Mouse (Mus musculus) stomach, embryonic 15.5 days (tissue): ENCODE data around the gene Extl1. TPM values are rescaled to one million over a fixed set of nuclear protein-coding genes. Genes with fewer than 3 reads are reported as not detected.
"Not testable (repeated sequence)": the region's sequence is repeated elsewhere in the genome, so short reads cannot be mapped to it uniquely, and the experiment has no call there.

ENCODE experiments used
- ATAC-seq: fragments of 200-750 bp; cut with Nextera tagmentation; 2 replicates; pipeline ENCODE4 v1.8.0; 2017; ENCODE audit warnings: low read depth, moderate number of reproducible peaks, moderate TSS enrichment; ENCODE audit not compliant: insufficient read depth, low FRiP score
- H3K27ac ChIP-seq: fragments of 300-500 bp; sonication (generic); 2 replicates; pipeline ENCODE4 v1.5.1; 2015; ENCODE audit warnings: mild to moderate bottlenecking, inconsistent platforms
- H3K27me3 ChIP-seq: fragments of 300-500 bp; sonication (generic); replicated peaks from 2 replicates; pipeline ENCODE4 v1.6.1; 2015; ENCODE audit warnings: inconsistent platforms
- H3K36me3 ChIP-seq: fragments of 300-500 bp; sonication (generic); 2 replicates; pipeline ENCODE4 v1.6.1; 2015; ENCODE audit warnings: inconsistent platforms
- H3K4me1 ChIP-seq: fragments of 300-500 bp; sonication (generic); 2 replicates; pipeline ENCODE4 v1.6.1; 2015; ENCODE audit warnings: inconsistent platforms
- H3K4me2 ChIP-seq: fragments of 300-500 bp; sonication (generic); 2 replicates; pipeline ENCODE4 v1.6.1; 2015; ENCODE audit warnings: mild to moderate bottlenecking, inconsistent platforms
- H3K4me3 ChIP-seq: fragments of 300-500 bp; sonication (generic); replicated peaks from 2 replicates; pipeline ENCODE4 v1.5.1; 2015; ENCODE audit warnings: inconsistent platforms
- H3K9ac ChIP-seq: fragments of 300-500 bp; sonication (generic); 2 replicates; pipeline ENCODE4 v1.6.1; 2015; ENCODE audit warnings: inconsistent platforms
- H3K9me3 ChIP-seq: fragments of 300-500 bp; sonication (generic); 2 replicates; pipeline ENCODE4 v1.6.1; 2016; ENCODE audit warnings: inconsistent platforms
- WGBS: fragments of 180-500 bp; shearing (Covaris S2); methylation state at CpG from one replicate; pipeline ENCODE4 v1.1.7; 2015; 5-methylcytosine and 5-hydroxymethylcytosine counted together
- polyA plus RNA-seq: library from polyadenylated mRNA; unstranded; fragments of >200 nt; fragmentation: Nextera tagmentation; extraction: Ambion mirVana; gene quantifications from 2 replicates; pipeline ENCODE4 v1.2.1, GENCODE M21; 2015

Extl1 gene
- polyA plus RNA-seq, 1 experiment from 2014 or later = 1.1 TPM

GRCm38 (mm10) chr4:134348078-134348477, 35.6 kb downstream of the Extl1 start:
- H3K4me2 ChIP-seq = no peak overlapping the region
- no peak overlapping the region for H3K4me3 ChIP-seq
- H3K9me3 ChIP-seq = no peaks in the 10 kb centered on the region
- H3K27me3 ChIP-seq = peaks cover 14% of the 10 kb centered on the region
- no peaks in the 10 kb centered on the region for H3K36me3 ChIP-seq
- 72% methylated on average over 11 of the region's 11 CpGs for WGBS
- H3K4me1 ChIP-seq = peaks cover 14% of the 10 kb centered on the region
- no peak overlapping the region for H3K9ac ChIP-seq
- ATAC-seq = no peak
- no peak overlapping the region for H3K27ac ChIP-seq

- peaks cover 28% of the 10 kb centered on the region for H3K27me3 ChIP-seq
Measured at GRCm38 (mm10) chr4:134345802-134346201, 37.8 kb downstream of the Extl1 start.

GRCm38 (mm10) chr4:134344620-134345019, 39.0 kb downstream of the Extl1 start:
- Histone ChIP-seq H3K4me2 (no peak overlapping the region), H3K4me3 (no peak overlapping the region), H3K9ac (no peak overlapping the region), H3K9me3 (no peaks in the 10 kb centered on the region), H3K4me1 (peaks cover 13% of the 10 kb centered on the region), H3K36me3 (no peaks in the 10 kb centered on the region), H3K27me3 (peaks cover 30% of the 10 kb centered on the region), H3K27ac (no peak overlapping the region)
- 45% methylated on average over 3 of the region's 3 CpGs for WGBS
- ATAC-seq = no peak

More at GRCm38 (mm10) chr4:134345802-134346201, 37.8 kb downstream of the Extl1 start:
- Histone ChIP-seq H3K9ac (no peak overlapping the region), H3K9me3 (no peaks in the 10 kb centered on the region), H3K36me3 (no peaks in the 10 kb centered on the region), H3K4me3 (no peak overlapping the region), H3K4me1 (peaks cover 13% of the 10 kb centered on the region), H3K27ac (no peak overlapping the region), H3K4me2 (no peak overlapping the region)
- no peak for ATAC-seq
- 91% methylated on average over 15 of the region's 15 CpGs for WGBS

GRCm38 (mm10) chr4:134343071-134344031, 40.3 kb downstream of the Extl1 start, which contains the start of gene Slc30a2:
TSS of gene Slc30a2 (plus strand) at chr4:134343181.
- Histone ChIP-seq H3K4me3 (peak within 1 kb of the TSS; percentile 30), H3K4me1 (peaks cover 13% of the 10 kb centered on the region), H3K9ac (no peak within 1 kb of the TSS), H3K27me3 (peaks cover 30% of the 10 kb centered on the region), H3K27ac (no peak within 1 kb of the TSS), H3K9me3 (no peaks in the 10 kb centered on the region), H3K4me2 (peak within 1 kb of the TSS; percentile 57), H3K36me3 (no peaks in the 10 kb centered on the region)
- peak; percentile 66 for ATAC-seq
- 3% methylated on average over 61 of the region's 61 CpGs for WGBS

GRCm38 (mm10) chr4:134342213-134342779, 41.4 kb downstream of the Extl1 start:
- Histone ChIP-seq H3K27ac (no peak overlapping the region), H3K4me2 (no peak overlapping the region), H3K27me3 (peaks cover 30% of the 10 kb centered on the region), H3K4me1 (peaks cover 13% of the 10 kb centered on the region), H3K36me3 (no peaks in the 10 kb centered on the region), H3K4me3 (no peak overlapping the region; the same call in 1 of the 2 replicates), H3K9ac (no peak overlapping the region), H3K9me3 (no peaks in the 10 kb centered on the region)
- ATAC-seq = no peak
- WGBS = 36% methylated on average over 11 of the region's 11 CpGs

- Histone ChIP-seq H3K27me3 (peaks cover 30% of the 10 kb centered on the region), H3K4me1 (peaks cover 13% of the 10 kb centered on the region)
- WGBS = 70% methylated on average over 6 of the region's 6 CpGs
- ATAC-seq, H3K9me3 ChIP-seq, H3K27ac ChIP-seq, H3K4me2 ChIP-seq, H3K9ac ChIP-seq, H3K4me3 ChIP-seq, H3K36me3 ChIP-seq: not testable (repeated sequence)
Measured at GRCm38 (mm10) chr4:134341231-134341630, 42.4 kb downstream of the Extl1 start.

- H3K27me3 ChIP-seq = no peaks in the 10 kb centered on the region
- no peaks in the 10 kb centered on the region for H3K36me3 ChIP-seq
- WGBS = 68% methylated on average over 5 of the region's 5 CpGs
- no peaks in the 10 kb centered on the region for H3K4me1 ChIP-seq
- ATAC-seq = no peak
- H3K27ac ChIP-seq = no peak overlapping the region
- no peak overlapping the region for H3K4me2 ChIP-seq
- no peak overlapping the region for H3K9ac ChIP-seq
- H3K4me3 ChIP-seq = no peak overlapping the region
- no peaks in the 10 kb centered on the region for H3K9me3 ChIP-seq
Measured at GRCm38 (mm10) chr4:134330281-134330680, 53.4 kb downstream of the Extl1 start.

GRCm38 (mm10) chr4:134328832-134329231, 54.8 kb downstream of the Extl1 start:
- no peaks in the 10 kb centered on the region for H3K36me3 ChIP-seq
- no peak overlapping the region for H3K4me2 ChIP-seq
- ATAC-seq = no peak
- H3K9ac ChIP-seq = no peak overlapping the region
- no peaks in the 10 kb centered on the region for H3K9me3 ChIP-seq
- no peaks in the 10 kb centered on the region for H3K4me1 ChIP-seq
- H3K27me3 ChIP-seq = no peaks in the 10 kb centered on the region
- 82% methylated on average over 8 of the region's 8 CpGs for WGBS
- H3K4me3 ChIP-seq = no peak overlapping the region
- H3K27ac ChIP-seq = no peak overlapping the region

- Histone ChIP-seq H3K9me3 (no peaks in the 10 kb centered on the region), H3K27ac (no peak overlapping the region), H3K4me3 (no peak overlapping the region), H3K36me3 (no peaks in the 10 kb centered on the region), H3K4me2 (no peak overlapping the region), H3K27me3 (no peaks in the 10 kb centered on the region), H3K4me1 (no peaks in the 10 kb centered on the region), H3K9ac (no peak overlapping the region)
- 48% methylated on average over 8 of the region's 8 CpGs for WGBS
- ATAC-seq = no peak
Measured at GRCm38 (mm10) chr4:134328151-134328550, 55.5 kb downstream of the Extl1 start.

GRCm38 (mm10) chr4:134326859-134327530, 56.7 kb downstream of the Extl1 start:
- H3K4me2 ChIP-seq = no peak overlapping the region
- no peaks in the 10 kb centered on the region for H3K9me3 ChIP-seq
- H3K4me1 ChIP-seq = no peaks in the 10 kb centered on the region
- no peak overlapping the region for H3K4me3 ChIP-seq
- 0 out of 2 replicates have a peak, but pooled peaks have one; percentile 4 for ATAC-seq
- 54% methylated on average over 5 of the region's 5 CpGs for WGBS
- no peaks in the 10 kb centered on the region for H3K36me3 ChIP-seq
- no peak overlapping the region for H3K27ac ChIP-seq
- H3K9ac ChIP-seq = no peak overlapping the region
- no peaks in the 10 kb centered on the region for H3K27me3 ChIP-seq

- Histone ChIP-seq H3K36me3 (no peaks in the 10 kb centered on the region), H3K4me3 (no peak overlapping the region), H3K27ac (no peak overlapping the region), H3K27me3 (no peaks in the 10 kb centered on the region), H3K4me1 (no peaks in the 10 kb centered on the region), H3K4me2 (no peak overlapping the region), H3K9me3 (no peaks in the 10 kb centered on the region), H3K9ac (no peak overlapping the region)
- ATAC-seq = no peak
- WGBS = 55% methylated on average over 5 of the region's 5 CpGs
Measured at GRCm38 (mm10) chr4:134324655-134325054, 59.0 kb downstream of the Extl1 start.

GRCm38 (mm10) chr4:134321524-134321923, 62.1 kb downstream of the Extl1 start:
- Histone ChIP-seq H3K4me2 (no peak overlapping the region), H3K9ac (no peak overlapping the region), H3K27ac (no peak overlapping the region), H3K27me3 (no peaks in the 10 kb centered on the region), H3K4me3 (no peak overlapping the region), H3K9me3 (no peaks in the 10 kb centered on the region), H3K36me3 (no peaks in the 10 kb centered on the region), H3K4me1 (no peaks in the 10 kb centered on the region)
- 56% methylated on average over 3 of the region's 3 CpGs for WGBS
- no peak for ATAC-seq
